Mouse (Mus musculus): ENCODE data around the gene Gm10985. TPM values are rescaled to one million over a fixed set of nuclear protein-coding genes. Genes with fewer than 3 reads are reported as not detected.

Gene Gm10985
- total RNA-seq, 1 experiment: not detected

GRCm38 (mm10) chr3:53834238-53834637 is 10.6 kb upstream of the Gm10985 start:
- no peak overlapping the region for H3K4me3 ChIP-seq (ENCODE audit: insufficient read depth in 1 of 2, low read depth in 1 of 2, low read length in 2 of 2, poor library complexity in 1 of 2, severe bottlenecking in 1 of 2)
- DNase-seq (ENCODE audit: low read depth, low spot score): no peak
- no peaks in the 10 kb centered on the region for H3K9me3 ChIP-seq (ENCODE audit: control insufficient read depth, insufficient read depth, low read depth, low read length)
- no peak overlapping the region for H3K9ac ChIP-seq (ENCODE audit: insufficient read depth, low read depth, low read length, poor library complexity, severe bottlenecking)
- TF ChIP-seq ZNF384 (IDR thresholded peaks at IDR 0.05; ENCODE audit: low read depth, low read length) (no peak), HCFC1 (IDR thresholded peaks at IDR 0.05; ENCODE audit: borderline replicate concordance, insufficient read depth, low read length) (no peak), CHD2 (IDR thresholded peaks at IDR 0.05; ENCODE audit: low read depth, low read length) (no peak), MAFK (IDR thresholded peaks at IDR 0.05; ENCODE audit: insufficient read depth, low read depth, low read length) (no peak), ZC3H11A (IDR thresholded peaks at IDR 0.05; ENCODE audit: borderline replicate concordance, low read depth, low read length) (no peak)
- H3K27ac ChIP-seq (ENCODE audit: insufficient read depth, low read depth, low read length, poor library complexity, severe bottlenecking): no peak overlapping the region
- H3K4me1 ChIP-seq (ENCODE audit: control insufficient read depth in 2 of 2, insufficient read depth in 2 of 2, low read length in 2 of 2, poor library complexity in 1 of 2): no peaks in the 10 kb centered on the region
- no peaks in the 10 kb centered on the region for H3K36me3 ChIP-seq (ENCODE audit: control insufficient read depth, insufficient read depth, low read length, poor library complexity, severe bottlenecking)
- in situ Hi-C loops (cut with MboI; ENCODE audit: low sequenced_read_pairs in 2 of 2, unreplicated experiment in 2 of 2): no loop called here

DNA sequence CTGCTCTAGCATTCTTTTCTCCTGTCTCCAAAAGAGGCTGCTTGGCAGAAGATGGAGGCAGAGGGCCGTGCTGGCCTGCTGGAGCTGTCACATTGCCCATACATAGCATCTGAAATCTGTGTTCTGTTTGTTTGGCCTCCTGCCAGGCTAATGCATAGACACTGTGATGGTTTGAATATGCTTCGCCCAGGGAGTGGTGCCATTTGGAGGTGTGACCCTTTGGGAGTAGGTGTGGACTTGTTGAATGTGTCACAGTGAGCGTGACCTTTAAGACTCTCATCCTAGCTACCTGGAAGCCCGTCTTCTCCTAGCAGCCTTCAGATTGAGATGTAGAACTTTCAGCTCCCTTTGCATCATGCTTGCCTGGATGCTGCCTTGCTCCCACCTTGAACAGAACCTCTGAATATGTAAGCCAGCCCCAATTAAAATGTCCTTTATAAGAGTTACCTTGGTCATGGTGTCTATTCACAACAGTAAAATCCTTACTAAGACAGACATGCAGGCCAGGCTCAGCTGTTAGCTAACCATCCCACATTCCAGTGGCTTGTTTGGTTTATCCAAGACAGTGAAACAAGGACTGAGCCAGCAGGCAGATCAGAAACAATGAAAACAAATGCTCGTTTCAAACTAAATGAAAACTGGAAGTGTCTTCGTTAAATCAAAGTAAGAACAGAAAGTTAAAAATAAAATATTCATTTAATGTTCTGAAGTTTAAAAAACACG is 1.5 kb downstream of the Gm10985 start:
- Histone ChIP-seq H3K9ac (ENCODE audit: insufficient read depth, low read depth, low read length, poor library complexity, severe bottlenecking) (no peak overlapping the region), H3K36me3 (ENCODE audit: control insufficient read depth, insufficient read depth, low read length, poor library complexity, severe bottlenecking) (no peaks in the 10 kb centered on the region), H3K27ac (ENCODE audit: insufficient read depth, low read depth, low read length, poor library complexity, severe bottlenecking) (no peak overlapping the region), H3K4me3 (ENCODE audit: insufficient read depth in 1 of 2, low read depth in 1 of 2, low read length in 2 of 2, poor library complexity in 1 of 2, severe bottlenecking in 1 of 2) (no peak overlapping the region), H3K9me3 (ENCODE audit: control insufficient read depth, insufficient read depth, low read depth, low read length) (no peaks in the 10 kb centered on the region), H3K4me1 (ENCODE audit: control insufficient read depth in 2 of 2, insufficient read depth in 2 of 2, low read length in 2 of 2, poor library complexity in 1 of 2) (no peaks in the 10 kb centered on the region)
- no peak for DNase-seq (ENCODE audit: low read depth, low spot score)
- TF ChIP-seq ZC3H11A (IDR thresholded peaks at IDR 0.05; ENCODE audit: borderline replicate concordance, low read depth, low read length): no peak
- no peak for TF ChIP-seq HCFC1 (IDR thresholded peaks at IDR 0.05; ENCODE audit: borderline replicate concordance, insufficient read depth, low read length)
- in situ Hi-C loops (cut with MboI; ENCODE audit: low sequenced_read_pairs in 2 of 2, unreplicated experiment in 2 of 2): no loop called here

DNA sequence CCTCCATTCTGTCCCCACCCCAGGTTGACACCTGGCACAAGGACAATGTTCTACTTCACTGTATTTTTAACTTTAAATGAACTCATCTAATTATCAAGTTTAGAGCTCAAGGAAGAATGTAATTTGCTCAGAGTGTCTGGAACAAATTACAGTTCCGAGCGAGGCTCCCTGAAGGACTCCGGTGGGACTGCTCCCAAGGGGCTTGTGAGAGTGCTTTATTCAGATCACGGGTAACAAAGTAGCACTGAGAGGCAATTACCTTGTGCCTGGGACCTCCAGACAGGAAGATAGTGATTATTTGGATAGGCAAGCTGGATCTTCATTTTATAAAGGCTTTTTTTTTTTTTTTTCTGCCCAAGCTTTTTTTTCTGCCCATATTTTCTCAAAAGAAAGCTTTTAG is 2.8 kb downstream of the Gm10985 start:
- no peak for TF ChIP-seq CHD2 (IDR thresholded peaks at IDR 0.05; ENCODE audit: low read depth, low read length)
- no peak for TF ChIP-seq HCFC1 (IDR thresholded peaks at IDR 0.05; ENCODE audit: borderline replicate concordance, insufficient read depth, low read length)
- no peak for TF ChIP-seq ZC3H11A (IDR thresholded peaks at IDR 0.05; ENCODE audit: borderline replicate concordance, low read depth, low read length)
- TF ChIP-seq ZNF384 (IDR thresholded peaks at IDR 0.05; ENCODE audit: low read depth, low read length): no peak
- H3K36me3 ChIP-seq (ENCODE audit: control insufficient read depth, insufficient read depth, low read length, poor library complexity, severe bottlenecking): no peaks in the 10 kb centered on the region
- no peak overlapping the region for H3K9ac ChIP-seq (ENCODE audit: insufficient read depth, low read depth, low read length, poor library complexity, severe bottlenecking)
- H3K27ac ChIP-seq (ENCODE audit: insufficient read depth, low read depth, low read length, poor library complexity, severe bottlenecking): no peak overlapping the region
- no peaks in the 10 kb centered on the region for H3K9me3 ChIP-seq (ENCODE audit: control insufficient read depth, insufficient read depth, low read depth, low read length)
- no peak for DNase-seq (ENCODE audit: low read depth, low spot score)
- in situ Hi-C loops (cut with MboI; ENCODE audit: low sequenced_read_pairs in 2 of 2, unreplicated experiment in 2 of 2): no loop called here
- H3K4me3 ChIP-seq (ENCODE audit: insufficient read depth in 1 of 2, low read depth in 1 of 2, low read length in 2 of 2, poor library complexity in 1 of 2, severe bottlenecking in 1 of 2): no peak overlapping the region
- H3K4me1 ChIP-seq (ENCODE audit: control insufficient read depth in 2 of 2, insufficient read depth in 2 of 2, low read length in 2 of 2, poor library complexity in 1 of 2): no peaks in the 10 kb centered on the region

- in situ Hi-C loops (cut with MboI; ENCODE audit: low sequenced_read_pairs in 2 of 2, unreplicated experiment in 2 of 2): no loop called here
- Histone ChIP-seq H3K4me3 (ENCODE audit: insufficient read depth in 1 of 2, low read depth in 1 of 2, low read length in 2 of 2, poor library complexity in 1 of 2, severe bottlenecking in 1 of 2) (no peak overlapping the region), H3K36me3 (ENCODE audit: control insufficient read depth, insufficient read depth, low read length, poor library complexity, severe bottlenecking) (no peaks in the 10 kb centered on the region), H3K9me3 (ENCODE audit: control insufficient read depth, insufficient read depth, low read depth, low read length) (no peaks in the 10 kb centered on the region), H3K27ac (ENCODE audit: insufficient read depth, low read depth, low read length, poor library complexity, severe bottlenecking) (0 out of 2 replicates have a peak overlapping the region, but pooled peaks have one; percentile 19), H3K4me1 (ENCODE audit: control insufficient read depth in 2 of 2, insufficient read depth in 2 of 2, low read length in 2 of 2, poor library complexity in 1 of 2) (no peaks in the 10 kb centered on the region), H3K9ac (ENCODE audit: insufficient read depth, low read depth, low read length, poor library complexity, severe bottlenecking) (no peak overlapping the region)
- TF ChIP-seq HCFC1 (IDR thresholded peaks at IDR 0.05; ENCODE audit: borderline replicate concordance, insufficient read depth, low read length) (no peak), MAFK (IDR thresholded peaks at IDR 0.05; ENCODE audit: insufficient read depth, low read depth, low read length) (no peak), ZNF384 (IDR thresholded peaks at IDR 0.05; ENCODE audit: low read depth, low read length) (no peak), CHD2 (IDR thresholded peaks at IDR 0.05; ENCODE audit: low read depth, low read length) (no peak), ZC3H11A (IDR thresholded peaks at IDR 0.05; ENCODE audit: borderline replicate concordance, low read depth, low read length) (no peak)
- no peak for DNase-seq (ENCODE audit: low read depth, low spot score)
Measured at GRCm38 (mm10) chr3:53848262-53848661, 3.4 kb downstream of the Gm10985 start.

- in situ Hi-C loops (cut with MboI; ENCODE audit: low sequenced_read_pairs in 2 of 2, unreplicated experiment in 2 of 2): no loop called here
Measured at GRCm38 (mm10) chr3:53854261-53854660, 9.4 kb downstream of the Gm10985 start.

More at GRCm38 (mm10) chr3:53854261-53854660, 9.4 kb downstream of the Gm10985 start:
- no peaks in the 10 kb centered on the region for H3K4me1 ChIP-seq (ENCODE audit: control insufficient read depth in 2 of 2, insufficient read depth in 2 of 2, low read length in 2 of 2, poor library complexity in 1 of 2)
- no peak overlapping the region for H3K4me3 ChIP-seq (ENCODE audit: insufficient read depth in 1 of 2, low read depth in 1 of 2, low read length in 2 of 2, poor library complexity in 1 of 2, severe bottlenecking in 1 of 2)
- TF ChIP-seq ZC3H11A (IDR thresholded peaks at IDR 0.05; ENCODE audit: borderline replicate concordance, low read depth, low read length) (no peak), MAFK (IDR thresholded peaks at IDR 0.05; ENCODE audit: insufficient read depth, low read depth, low read length) (no peak), HCFC1 (IDR thresholded peaks at IDR 0.05; ENCODE audit: borderline replicate concordance, insufficient read depth, low read length) (no peak), ZNF384 (IDR thresholded peaks at IDR 0.05; ENCODE audit: low read depth, low read length) (no peak), CHD2 (IDR thresholded peaks at IDR 0.05; ENCODE audit: low read depth, low read length) (no peak)
- no peak overlapping the region for H3K27ac ChIP-seq (ENCODE audit: insufficient read depth, low read depth, low read length, poor library complexity, severe bottlenecking)
- peaks cover 7% of the 10 kb centered on the region for H3K36me3 ChIP-seq (ENCODE audit: control insufficient read depth, insufficient read depth, low read length, poor library complexity, severe bottlenecking)
- H3K9ac ChIP-seq (ENCODE audit: insufficient read depth, low read depth, low read length, poor library complexity, severe bottlenecking): no peak overlapping the region
- H3K9me3 ChIP-seq (ENCODE audit: control insufficient read depth, insufficient read depth, low read depth, low read length): no peaks in the 10 kb centered on the region
- no peak for DNase-seq (ENCODE audit: low read depth, low spot score)

All from ES-E14 (cell line).